Mouse (Mus musculus): ENCODE data around the gene Foxd2.

DNA sequence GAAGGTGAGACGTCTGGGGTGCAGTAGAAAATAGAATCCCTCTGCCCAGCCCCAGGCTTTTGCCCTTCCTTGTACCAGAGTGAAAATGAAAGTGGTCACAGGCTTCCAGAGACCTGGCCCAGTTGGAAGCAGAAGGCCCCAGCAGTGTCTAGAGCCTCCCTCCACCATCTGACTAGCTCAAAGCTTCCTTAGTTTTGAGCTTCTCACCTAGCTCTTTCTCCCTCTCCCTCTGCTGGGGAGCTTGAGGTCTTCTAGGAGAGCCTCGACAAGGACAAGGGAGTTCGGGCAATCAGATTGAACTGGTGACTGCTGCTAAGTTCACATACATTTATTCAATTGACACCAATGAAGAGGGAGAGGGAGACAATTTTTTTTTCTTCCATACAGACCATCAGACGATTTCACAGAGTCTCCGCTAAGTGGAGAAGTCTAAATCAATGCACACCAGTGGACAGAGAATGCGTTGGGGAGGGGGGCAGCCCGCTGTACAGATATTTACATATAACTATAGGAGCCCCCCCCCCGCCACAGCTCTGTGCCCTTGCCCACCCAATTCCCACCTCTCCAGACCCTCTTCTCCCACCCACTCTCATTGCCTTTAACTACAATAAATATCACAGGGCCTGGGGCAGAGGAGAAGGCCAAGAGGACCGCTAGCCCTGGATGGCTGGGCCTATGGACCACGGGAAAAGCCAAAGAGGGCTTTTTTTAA lies 2.5 kb downstream of the Foxd2 start:
- no peak for TF ChIP-seq CTCF (conservative IDR thresholded peaks at IDR 0.05; ENCODE audit: low read length)
- TF ChIP-seq POU5F1 (IDR thresholded peaks at IDR 0.05; ENCODE audit: borderline replicate concordance, low read length): no peak
- TF ChIP-seq NANOG (IDR thresholded peaks at IDR 0.05; ENCODE audit: borderline replicate concordance, low read length): no peak
